Mouse (Mus musculus) liver, postnatal 0 days (tissue): ENCODE measurements around the gene Asxl1. TPM values are rescaled to one million over a fixed set of nuclear protein-coding genes. Genes with fewer than 3 reads are reported as not detected.

Source experiments
- ATAC-seq: fragments of 200-750 bp; cut with Nextera tagmentation; 2 replicates; pipeline ENCODE4 v1.8.0; 2017; ENCODE audit warnings: mild to moderate bottlenecking, moderate library complexity
- DNase-seq: peaks from one replicate; pipeline ENCODE4 v3.0.0-alpha.2; 2016
- H3K27ac ChIP-seq: fragments of 300-500 bp; sonication (generic); 2 replicates; pipeline ENCODE4 v1.5.1; 2014; ENCODE audit warnings: antibody characterized with exemption, moderate library complexity, mild to moderate bottlenecking, low read depth
- H3K27me3 ChIP-seq: fragments of 300-500 bp; sonication (generic); 2 replicates; pipeline ENCODE4 v1.6.1; 2014; ENCODE audit warnings: low read length, control low read depth, mixed read lengths; ENCODE audit not compliant: insufficient read depth
- H3K36me3 ChIP-seq: fragments of 300-500 bp; sonication (generic); replicated peaks from 2 replicates; pipeline ENCODE4 v1.6.1; 2014; ENCODE audit warnings: mild to moderate bottlenecking, control low read depth, low read length, moderate library complexity, mixed read lengths; ENCODE audit not compliant: insufficient read depth
- H3K4me1 ChIP-seq: fragments of 300-500 bp; sonication (generic); 2 replicates; pipeline ENCODE4 v1.6.1; 2014; ENCODE audit warnings: antibody characterized with exemption, mild to moderate bottlenecking, control low read depth; ENCODE audit not compliant: insufficient read depth
- H3K4me2 ChIP-seq: fragments of 300-500 bp; sonication (generic); 2 replicates; pipeline ENCODE4 v1.6.1; 2014; ENCODE audit warnings: low read depth, mild to moderate bottlenecking, low read length, moderate library complexity, mixed read lengths
- H3K4me3 ChIP-seq: fragments of 300-500 bp; sonication (generic); 2 replicates; pipeline ENCODE4 v1.5.1; 2014; ENCODE audit warnings: low read depth, low read length
- H3K9ac ChIP-seq: fragments of 300-500 bp; sonication (generic); replicated peaks from 2 replicates; pipeline ENCODE4 v1.6.1; 2014; ENCODE audit warnings: mild to moderate bottlenecking, moderate library complexity
- H3K9me3 ChIP-seq: fragments of 300-500 bp; sonication (generic); 2 replicates; pipeline ENCODE4 v1.6.1; 2016; ENCODE audit warnings: mild to moderate bottlenecking, control low read depth, low read length, mixed read lengths
- CTCF ChIP-seq: sonication (generic); IDR thresholded peaks from 2 replicates; pipeline ENCODE4 v1.5.1; 2016; ENCODE audit warnings: antibody characterized with exemption, low read depth
- EP300 ChIP-seq: IDR thresholded peaks from 2 replicates; pipeline ENCODE4 v1.6.1; 2016; ENCODE audit warnings: antibody characterized with exemption, low read depth, mild to moderate bottlenecking
- WGBS: fragments of 180-500 bp; shearing (Covaris S2); extraction: QIAGEN DNeasy Blood & Tissue Kit; methylation state at CpG from one replicate; pipeline ENCODE4 v1.1.7; 2014; ENCODE audit not compliant: insufficient replicate concordance; 5-methylcytosine and 5-hydroxymethylcytosine counted together
- polyA plus RNA-seq: library from polyadenylated mRNA; unstranded; fragments of >200 nt; fragmentation: Nextera tagmentation; extraction: Ambion mirVana; gene quantifications from 2 replicates; pipeline ENCODE4 v1.2.1, GENCODE M21; 2015

Gene Asxl1
- polyA plus RNA-seq, 1 experiment from 2014 or later, result 5.7 TPM

- Histone ChIP-seq H3K4me1 (peaks cover 11% of the 10 kb centered on the region), H3K27ac (no peak overlapping the region), H3K9ac (no peak overlapping the region), H3K27me3 (no peaks in the 10 kb centered on the region), H3K9me3 (no peaks in the 10 kb centered on the region), H3K36me3 (peaks cover 18% of the 10 kb centered on the region), H3K4me3 (no peak overlapping the region), H3K4me2 (no peak overlapping the region)
- no peak for ATAC-seq
- DNase-seq, result no peak
- TF ChIP-seq CTCF, result no peak
- no peak for TF ChIP-seq EP300
- WGBS, result 79% methylated on average over 3 of the region's 3 CpGs
These were observed 63.3 kb downstream of the Asxl1 start for GRCm38 (mm10) chr2:153408971-153409370.

- WGBS, result 50% methylated on average over 9 of the region's 9 CpGs
- Histone ChIP-seq H3K9me3 (no peaks in the 10 kb centered on the region), H3K36me3 (peaks cover 26% of the 10 kb centered on the region), H3K27me3 (no peaks in the 10 kb centered on the region), H3K27ac (no peak overlapping the region), H3K9ac (no peak overlapping the region), H3K4me3 (no peak overlapping the region), H3K4me2 (no peak overlapping the region), H3K4me1 (peaks cover 8% of the 10 kb centered on the region)
- TF ChIP-seq CTCF (no peak), EP300 (no peak)
- DNase-seq (no peak), ATAC-seq (peak; percentile 36; the same call in 1 of the 2 replicates)
These were observed 65.9 kb downstream of the Asxl1 start for GRCm38 (mm10) chr2:153411557-153411956.

GRCm38 (mm10) chr2:153412563-153412962 is 66.9 kb downstream of the Asxl1 start:
- no peak overlapping the region for H3K4me3 ChIP-seq
- no peak overlapping the region for H3K9ac ChIP-seq
- 77% methylated on average over 6 of the region's 6 CpGs for WGBS
- no peaks in the 10 kb centered on the region for H3K9me3 ChIP-seq
- H3K36me3 ChIP-seq, result peaks cover 33% of the 10 kb centered on the region
- no peak for TF ChIP-seq EP300
- TF ChIP-seq CTCF, result no peak
- no peak overlapping the region for H3K4me2 ChIP-seq
- DNase-seq (no peak), ATAC-seq (no peak)
- peaks cover 8% of the 10 kb centered on the region for H3K4me1 ChIP-seq
- no peak overlapping the region for H3K27ac ChIP-seq
- no peaks in the 10 kb centered on the region for H3K27me3 ChIP-seq

- Histone ChIP-seq H3K9ac (no peak overlapping the region), H3K9me3 (no peaks in the 10 kb centered on the region), H3K4me3 (no peak overlapping the region), H3K27me3 (no peaks in the 10 kb centered on the region), H3K4me1 (peaks cover 8% of the 10 kb centered on the region), H3K36me3 (peaks cover 48% of the 10 kb centered on the region), H3K27ac (no peak overlapping the region), H3K4me2 (no peak overlapping the region)
- DNase-seq (no peak), ATAC-seq (no peak)
- 21% methylated on average over 2 of the region's 2 CpGs for WGBS
- no peak for TF ChIP-seq EP300
- peak; percentile 64 for TF ChIP-seq CTCF
These were observed 69.0 kb downstream of the Asxl1 start for GRCm38 (mm10) chr2:153414607-153415006.

GRCm38 (mm10) chr2:153417841-153418240 is 72.2 kb downstream of the Asxl1 start:
- no peak for DNase-seq
- H3K4me2 ChIP-seq, result no peak overlapping the region
- H3K27me3 ChIP-seq, result no peaks in the 10 kb centered on the region
- TF ChIP-seq CTCF, result no peak
- TF ChIP-seq EP300, result no peak
- peaks cover 44% of the 10 kb centered on the region for H3K36me3 ChIP-seq
- no peak overlapping the region for H3K27ac ChIP-seq
- no peaks in the 10 kb centered on the region for H3K4me1 ChIP-seq
- H3K9ac ChIP-seq, result no peak overlapping the region
- 90% methylated on average over 12 of the region's 12 CpGs for WGBS
- H3K9me3 ChIP-seq, result no peaks in the 10 kb centered on the region
- no peak overlapping the region for H3K4me3 ChIP-seq
- ATAC-seq, result no peak

- DNase-seq (no peak), ATAC-seq (no peak)
- H3K4me1 ChIP-seq, result no peaks in the 10 kb centered on the region
- no peak overlapping the region for H3K9ac ChIP-seq
- WGBS, result 71% methylated on average over 1 of the region's 1 CpGs
- no peak overlapping the region for H3K4me3 ChIP-seq
- TF ChIP-seq EP300 (no peak), CTCF (no peak)
- peaks cover 44% of the 10 kb centered on the region for H3K36me3 ChIP-seq
- H3K9me3 ChIP-seq, result no peaks in the 10 kb centered on the region
- no peaks in the 10 kb centered on the region for H3K27me3 ChIP-seq
- no peak overlapping the region for H3K27ac ChIP-seq
- H3K4me2 ChIP-seq, result no peak overlapping the region
These were observed 72.8 kb downstream of the Asxl1 start for GRCm38 (mm10) chr2:153418381-153418780.

GRCm38 (mm10) chr2:153421233-153421632 is 75.6 kb downstream of the Asxl1 start:
- ATAC-seq, result no peak
- no peaks in the 10 kb centered on the region for H3K27me3 ChIP-seq
- H3K4me3 ChIP-seq, result no peak overlapping the region
- no peak for DNase-seq
- H3K9me3 ChIP-seq, result no peaks in the 10 kb centered on the region
- H3K4me1 ChIP-seq, result peaks cover 25% of the 10 kb centered on the region
- no peak overlapping the region for H3K4me2 ChIP-seq
- TF ChIP-seq CTCF (peak; percentile 50), EP300 (no peak)
- H3K36me3 ChIP-seq, result peaks cover 38% of the 10 kb centered on the region
- no peak overlapping the region for H3K9ac ChIP-seq
- no peak overlapping the region for H3K27ac ChIP-seq
